Mouse (Mus musculus) lung, embryonic 14.5 days (tissue): ENCODE measurements at regions not wholly inside any gene's neighbourhood (a gene's known extent, or its start where the extent isn't known, plus 50 kb on each side); places are given as distances from the start of the nearest gene placed in this dataset.

Experiments used
- ATAC-seq: fragments of 200-750 bp; cut with Nextera tagmentation; 2 replicates; pipeline ENCODE4 v1.8.0; 2017; ENCODE audit warnings: mild to moderate bottlenecking, moderate TSS enrichment, moderate library complexity; ENCODE audit not compliant: insufficient read depth
- DNase-seq: peaks from one replicate; pipeline ENCODE4 v3.0.0-alpha.2; 2015
- H3K27ac ChIP-seq: fragments of 300-500 bp; sonication (generic); 2 replicates; pipeline ENCODE4 v1.5.1; 2014; ENCODE audit warnings: low read depth, mild to moderate bottlenecking, moderate library complexity
- H3K27me3 ChIP-seq: fragments of 300-500 bp; sonication (generic); 2 replicates; pipeline ENCODE4 v1.6.1; 2014; ENCODE audit warnings: low read length, control low read depth; ENCODE audit not compliant: insufficient read depth
- H3K36me3 ChIP-seq: fragments of 300-500 bp; sonication (generic); 2 replicates; pipeline ENCODE4 v1.6.1; 2014; ENCODE audit warnings: control low read depth; ENCODE audit not compliant: insufficient read depth
- H3K4me1 ChIP-seq: fragments of 300-500 bp; sonication (generic); 2 replicates; pipeline ENCODE4 v1.6.1; 2014; ENCODE audit warnings: antibody characterized with exemption, control low read depth; ENCODE audit not compliant: insufficient read depth
- H3K4me2 ChIP-seq: fragments of 300-500 bp; sonication (generic); 2 replicates; pipeline ENCODE4 v1.6.1; 2014; ENCODE audit warnings: mild to moderate bottlenecking
- H3K4me3 ChIP-seq: fragments of 300-500 bp; sonication (generic); 2 replicates; pipeline ENCODE4 v1.5.1; 2014; ENCODE audit warnings: low read depth, low read length
- H3K9ac ChIP-seq: fragments of 300-500 bp; sonication (generic); 2 replicates; pipeline ENCODE4 v1.6.1; 2014
- H3K9me3 ChIP-seq: fragments of 300-500 bp; sonication (generic); 2 replicates; pipeline ENCODE4 v1.6.1; 2016; ENCODE audit warnings: low read depth, low read length, control low read depth
- CTCF ChIP-seq: IDR thresholded peaks from 2 replicates; pipeline ENCODE4 v1.5.1; 2016; ENCODE audit warnings: antibody characterized with exemption, low read depth
- WGBS: fragments of 180-500 bp; shearing (Covaris S2); extraction: QIAGEN DNeasy Blood & Tissue Kit; methylation state at CpG from one replicate; pipeline ENCODE4 v1.1.7; 2014; 5-methylcytosine and 5-hydroxymethylcytosine counted together

DNA sequence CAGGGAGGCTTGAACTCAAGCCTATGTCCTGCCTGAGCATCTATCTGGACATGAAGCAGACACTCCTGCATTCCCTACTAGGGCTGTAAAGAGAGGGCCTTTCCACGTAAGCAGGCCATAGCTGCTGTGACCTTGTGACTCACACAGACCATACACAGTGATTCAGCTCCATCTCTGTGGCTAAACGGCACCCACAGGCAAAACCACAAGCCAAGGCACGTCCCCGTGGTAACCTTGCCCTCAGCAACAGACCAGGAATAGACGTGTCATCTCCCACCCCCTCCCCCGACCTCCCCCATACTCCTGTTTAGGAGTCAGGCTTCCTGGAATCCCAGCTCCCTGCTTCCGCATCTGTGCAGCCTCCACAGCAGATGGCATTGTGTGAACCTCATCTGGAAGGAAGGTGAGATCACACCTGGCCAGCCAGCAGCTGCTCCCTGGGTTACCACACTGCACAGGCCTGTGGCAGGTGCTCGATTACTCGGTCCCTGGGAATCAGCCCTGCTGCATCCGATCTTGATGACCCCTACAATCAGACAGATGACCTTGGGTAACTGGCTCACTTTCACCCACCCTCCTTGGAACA is 79.2 kb upstream of the Hand1 start:
- Histone ChIP-seq H3K27me3 (no peaks in the 10 kb centered on the region), H3K4me2 (no peak overlapping the region), H3K4me3 (no peak overlapping the region), H3K9me3 (no peaks in the 10 kb centered on the region), H3K9ac (no peak overlapping the region), H3K36me3 (no peaks in the 10 kb centered on the region), H3K27ac (no peak overlapping the region), H3K4me1 (peaks cover 5% of the 10 kb centered on the region; the same call in 1 of the 2 replicates)
- DNase-seq (no peak), ATAC-seq (no peak)
- WGBS, result 33% methylated on average over 10 of the region's 10 CpGs
- no peak for TF ChIP-seq CTCF

DNA sequence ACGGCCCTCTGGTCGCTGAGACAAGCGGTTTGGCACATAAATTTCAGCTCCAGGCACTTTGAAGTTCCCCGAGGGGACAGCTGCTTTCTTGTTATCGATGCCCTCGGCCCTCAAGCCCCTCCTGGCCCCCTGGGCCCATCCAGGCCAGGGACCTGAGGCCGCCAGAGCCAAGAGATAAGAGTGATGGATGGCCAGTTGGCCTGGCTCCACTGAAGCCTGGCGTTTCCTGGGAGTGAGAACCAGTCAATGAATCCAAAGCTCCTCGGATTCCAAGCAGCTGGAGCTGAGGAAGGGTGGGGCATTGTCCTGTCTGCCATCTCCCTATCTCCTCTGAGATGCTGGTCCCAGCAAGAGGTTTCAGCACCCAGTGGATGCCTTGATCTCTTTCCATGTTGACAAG is 71.6 kb upstream of the Hand1 start:
- Histone ChIP-seq H3K4me2 (no peak overlapping the region), H3K27ac (no peak overlapping the region), H3K4me1 (no peaks in the 10 kb centered on the region), H3K36me3 (no peaks in the 10 kb centered on the region), H3K27me3 (no peaks in the 10 kb centered on the region), H3K9me3 (no peaks in the 10 kb centered on the region), H3K9ac (no peak overlapping the region), H3K4me3 (no peak overlapping the region)
- WGBS, result 3% methylated on average over 9 of the region's 9 CpGs
- ATAC-seq (no peak), DNase-seq (no peak)
- no peak for TF ChIP-seq CTCF

DNA sequence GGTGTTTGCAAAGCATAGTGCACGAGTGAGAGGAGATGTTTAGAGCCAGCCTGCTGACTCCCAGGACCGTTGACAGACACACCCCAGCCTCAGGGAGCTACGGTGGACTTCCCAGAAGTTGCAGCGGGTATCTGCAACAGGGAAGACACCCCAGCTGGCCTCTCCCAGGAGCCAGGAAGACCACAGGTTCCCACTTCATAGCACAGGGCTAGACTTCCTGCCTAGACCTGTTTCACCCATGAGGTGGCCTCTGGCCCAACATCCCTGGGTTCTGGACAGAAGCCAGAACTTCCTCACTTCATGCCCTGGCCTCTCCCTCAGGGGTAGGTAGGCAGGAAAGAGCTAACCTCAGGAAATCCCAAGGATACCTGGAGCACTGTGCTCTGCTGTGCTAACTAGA is 66.7 kb upstream of the Hand1 start:
- no peak for DNase-seq
- Histone ChIP-seq H3K27me3 (no peaks in the 10 kb centered on the region), H3K4me3 (no peak overlapping the region), H3K9ac (no peak overlapping the region), H3K4me1 (no peaks in the 10 kb centered on the region), H3K27ac (no peak overlapping the region), H3K4me2 (no peak overlapping the region), H3K9me3 (no peaks in the 10 kb centered on the region), H3K36me3 (no peaks in the 10 kb centered on the region)
- no peak for ATAC-seq
- WGBS, result 26% methylated on average over 4 of the region's 4 CpGs
- no peak for TF ChIP-seq CTCF

DNA sequence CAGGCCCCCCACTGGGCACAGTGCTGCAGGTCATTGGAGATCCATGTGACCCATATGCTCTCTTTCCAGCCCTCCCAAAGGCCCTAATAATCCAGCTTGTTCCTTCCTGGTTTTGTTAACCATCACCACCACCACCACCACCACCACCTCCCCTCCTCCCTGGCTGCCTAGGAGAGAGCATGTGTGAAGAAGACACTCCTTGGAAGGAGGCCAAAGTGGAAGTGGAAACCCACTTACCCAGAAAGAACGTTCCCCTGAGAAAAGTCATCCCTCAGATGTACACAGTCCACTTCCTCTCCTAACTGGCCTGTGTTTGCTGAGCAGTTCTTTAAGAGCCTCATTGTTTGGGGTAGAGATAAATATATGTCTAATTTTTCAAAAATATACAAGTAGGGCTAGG is 62.9 kb upstream of the Hand1 start:
- TF ChIP-seq CTCF, result no peak
- no peak overlapping the region for H3K4me3 ChIP-seq
- ATAC-seq (no peak), DNase-seq (peak; percentile 12)
- H3K9ac ChIP-seq, result no peak overlapping the region
- H3K4me1 ChIP-seq, result no peaks in the 10 kb centered on the region
- no peaks in the 10 kb centered on the region for H3K36me3 ChIP-seq
- no peak overlapping the region for H3K27ac ChIP-seq
- H3K9me3 ChIP-seq, result no peaks in the 10 kb centered on the region
- no peaks in the 10 kb centered on the region for H3K27me3 ChIP-seq
- whole genome bisulfite sequencing, result 8% methylated on average over 1 of the region's 1 CpGs
- no peak overlapping the region for H3K4me2 ChIP-seq

DNA sequence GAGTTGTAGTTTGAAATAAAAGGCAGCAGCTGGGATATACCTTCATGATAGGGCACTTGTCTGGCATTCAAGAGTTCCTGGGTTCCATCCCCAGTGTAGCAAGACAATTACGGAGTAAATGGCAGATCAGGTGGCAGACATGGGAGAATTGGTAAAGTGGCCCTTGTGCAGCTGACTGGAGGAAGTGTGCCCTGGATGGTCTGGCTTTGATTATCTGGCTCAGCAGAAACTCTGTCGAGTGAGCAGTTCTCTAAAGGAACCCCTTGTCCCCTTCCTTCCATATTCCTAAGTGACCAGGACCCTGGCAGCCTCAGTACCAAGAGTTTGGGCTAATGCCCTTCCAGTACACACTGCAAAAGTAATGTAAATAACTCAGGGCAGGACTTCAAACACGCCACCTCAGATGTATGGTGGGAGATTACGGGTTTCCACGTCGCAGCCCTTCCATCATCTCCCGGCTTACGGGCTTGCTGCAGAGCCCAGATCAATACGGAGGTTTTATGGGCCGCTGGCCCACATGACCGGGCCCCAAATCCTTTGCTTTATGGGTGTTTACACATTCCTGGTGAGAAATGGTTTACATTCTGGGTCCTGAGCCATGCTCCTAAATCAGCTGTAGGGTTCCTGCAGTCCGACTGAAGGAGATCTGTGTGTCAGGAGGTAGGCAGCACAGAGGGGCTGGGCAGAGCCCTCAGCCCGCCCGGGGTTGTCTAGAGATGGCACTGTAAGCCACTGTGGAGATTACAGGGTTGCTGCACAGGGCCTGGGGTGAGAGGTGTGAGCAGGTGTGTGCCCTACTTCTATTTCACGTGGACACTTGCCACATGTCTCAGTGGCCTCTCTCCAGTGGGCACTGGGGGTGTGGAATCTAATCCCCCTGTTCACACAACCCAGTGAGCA is 50.4 kb upstream of the Hand1 start:
- ATAC-seq, result no peak
- Histone ChIP-seq H3K27ac (no peak overlapping the region), H3K27me3 (no peaks in the 10 kb centered on the region), H3K4me1 (no peaks in the 10 kb centered on the region), H3K4me3 (no peak overlapping the region), H3K9me3 (no peaks in the 10 kb centered on the region), H3K9ac (no peak overlapping the region), H3K36me3 (no peaks in the 10 kb centered on the region), H3K4me2 (no peak overlapping the region)
- WGBS, result 35% methylated on average over 15 of the region's 15 CpGs
- no peak for TF ChIP-seq CTCF
- DNase-seq, result no peak
